Mouse (Mus musculus): ENCODE data around the gene Olfr98.

- TF ChIP-seq TAL1 (IDR thresholded peaks at IDR 0.05; ENCODE audit: low read length), result no peak
- no peak for TF ChIP-seq GATA1 (IDR thresholded peaks at IDR 0.05; ENCODE audit: low read length)
These were observed 45.1 kb downstream of the Olfr98 start for GRCm38 (mm10) chr17:37218486-37218885.
